Mouse (Mus musculus): ENCODE data around the gene Fam50b. TPM values are rescaled to one million over a fixed set of nuclear protein-coding genes. Genes with fewer than 3 reads are reported as not detected.
A peak's percentile ranks its signal among the peaks of the same experiment; 100 is the strongest.

Fam50b gene
- total RNA-seq, 1 experiment = 0.27 TPM

- no peak overlapping the region for H3K27ac ChIP-seq (ENCODE audit: insufficient read depth, low read depth, low read length, poor library complexity, severe bottlenecking)
- no peaks in the 10 kb centered on the region for H3K9me3 ChIP-seq (ENCODE audit: control insufficient read depth, insufficient read depth, low read depth, low read length)
- H3K9ac ChIP-seq (ENCODE audit: insufficient read depth, low read depth, low read length, poor library complexity, severe bottlenecking) = no peak overlapping the region
- H3K36me3 ChIP-seq (ENCODE audit: control insufficient read depth, insufficient read depth, low read length, poor library complexity, severe bottlenecking) = no peaks in the 10 kb centered on the region
- H3K4me1 ChIP-seq (ENCODE audit: control insufficient read depth in 2 of 2, insufficient read depth in 2 of 2, low read length in 2 of 2, poor library complexity in 1 of 2) = peaks cover 0 to 7% of the 10 kb centered on the region in 2 experiments; a peak in 2 of 4 replicates
- DNase-seq (ENCODE audit: low read depth, low spot score) = no peak
- in situ Hi-C loops (cut with MboI; ENCODE audit: low sequenced_read_pairs in 2 of 2, unreplicated experiment in 2 of 2) = loop anchor here in 1 of 2 experiments (10.0 kb wide), 1 partner anchor 116 kb away; no protein-coding TSS in a partner anchor
- TF ChIP-seq MAFK (IDR thresholded peaks at IDR 0.05; ENCODE audit: insufficient read depth, low read depth, low read length) (peak; percentile 86), HCFC1 (IDR thresholded peaks at IDR 0.05; ENCODE audit: borderline replicate concordance, insufficient read depth, low read length) (no peak)
- no peak overlapping the region for H3K4me3 ChIP-seq (ENCODE audit: insufficient read depth in 1 of 2, low read depth in 1 of 2, low read length in 2 of 2, poor library complexity in 1 of 2, severe bottlenecking in 1 of 2)
These were observed 13.9 kb downstream of the Fam50b start for GRCm38 (mm10) chr13:34748530-34748929.

GRCm38 (mm10) chr13:34759202-34759601 lies 24.6 kb downstream of the Fam50b start:
- DNase-seq (ENCODE audit: low read depth, low spot score) = no peak
- no peaks in the 10 kb centered on the region for H3K9me3 ChIP-seq (ENCODE audit: control insufficient read depth, insufficient read depth, low read depth, low read length)
- in situ Hi-C loops (cut with MboI; ENCODE audit: low sequenced_read_pairs in 2 of 2, unreplicated experiment in 2 of 2) = no loop called here
- H3K4me1 ChIP-seq (ENCODE audit: control insufficient read depth in 2 of 2, insufficient read depth in 2 of 2, low read length in 2 of 2, poor library complexity in 1 of 2) = peaks cover 0 to 3% of the 10 kb centered on the region in 2 experiments; a peak in 1 of 4 replicates
- TF ChIP-seq HCFC1 (IDR thresholded peaks at IDR 0.05; ENCODE audit: borderline replicate concordance, insufficient read depth, low read length) (no peak), ZNF384 (IDR thresholded peaks at IDR 0.05; ENCODE audit: low read depth, low read length) (no peak)
- no peaks in the 10 kb centered on the region for H3K36me3 ChIP-seq (ENCODE audit: control insufficient read depth, insufficient read depth, low read length, poor library complexity, severe bottlenecking)
- H3K4me3 ChIP-seq (ENCODE audit: insufficient read depth in 1 of 2, low read depth in 1 of 2, low read length in 2 of 2, poor library complexity in 1 of 2, severe bottlenecking in 1 of 2) = no peak overlapping the region
- H3K9ac ChIP-seq (ENCODE audit: insufficient read depth, low read depth, low read length, poor library complexity, severe bottlenecking) = no peak overlapping the region
- H3K27ac ChIP-seq (ENCODE audit: insufficient read depth, low read depth, low read length, poor library complexity, severe bottlenecking) = no peak overlapping the region

- TF ChIP-seq MAFK (IDR thresholded peaks at IDR 0.05; ENCODE audit: insufficient read depth, low read depth, low read length) = no peak
- TF ChIP-seq CHD2 (IDR thresholded peaks at IDR 0.05; ENCODE audit: low read depth, low read length) = no peak
- no peak for TF ChIP-seq HCFC1 (IDR thresholded peaks at IDR 0.05; ENCODE audit: borderline replicate concordance, insufficient read depth, low read length)
- TF ChIP-seq ZNF384 (IDR thresholded peaks at IDR 0.05; ENCODE audit: low read depth, low read length) = no peak
- no peak for TF ChIP-seq ZC3H11A (IDR thresholded peaks at IDR 0.05; ENCODE audit: borderline replicate concordance, low read depth, low read length)
- H3K36me3 ChIP-seq (ENCODE audit: control insufficient read depth, insufficient read depth, low read length, poor library complexity, severe bottlenecking) = no peaks in the 10 kb centered on the region
- H3K27ac ChIP-seq (ENCODE audit: insufficient read depth, low read depth, low read length, poor library complexity, severe bottlenecking) = no peak overlapping the region
- no peak overlapping the region for H3K9ac ChIP-seq (ENCODE audit: insufficient read depth, low read depth, low read length, poor library complexity, severe bottlenecking)
- no peak for DNase-seq (ENCODE audit: low read depth, low spot score)
- peaks cover 0 to 3% of the 10 kb centered on the region in 2 experiments; a peak in 1 of 4 replicates for H3K4me1 ChIP-seq (ENCODE audit: control insufficient read depth in 2 of 2, insufficient read depth in 2 of 2, low read length in 2 of 2, poor library complexity in 1 of 2)
- no peaks in the 10 kb centered on the region for H3K9me3 ChIP-seq (ENCODE audit: control insufficient read depth, insufficient read depth, low read depth, low read length)
- H3K4me3 ChIP-seq (ENCODE audit: insufficient read depth in 1 of 2, low read depth in 1 of 2, low read length in 2 of 2, poor library complexity in 1 of 2, severe bottlenecking in 1 of 2) = no peak overlapping the region
- in situ Hi-C loops (cut with MboI; ENCODE audit: low sequenced_read_pairs in 2 of 2, unreplicated experiment in 2 of 2) = no loop called here
These were observed 26.1 kb downstream of the Fam50b start for GRCm38 (mm10) chr13:34760518-34761287.

- H3K9ac ChIP-seq (ENCODE audit: insufficient read depth, low read depth, low read length, poor library complexity, severe bottlenecking) = no peak overlapping the region
- TF ChIP-seq ZC3H11A (IDR thresholded peaks at IDR 0.05; ENCODE audit: borderline replicate concordance, low read depth, low read length) = no peak
- no peak for TF ChIP-seq ZNF384 (IDR thresholded peaks at IDR 0.05; ENCODE audit: low read depth, low read length)
- TF ChIP-seq CHD2 (IDR thresholded peaks at IDR 0.05; ENCODE audit: low read depth, low read length) = no peak
- TF ChIP-seq MAFK (IDR thresholded peaks at IDR 0.05; ENCODE audit: insufficient read depth, low read depth, low read length) = no peak
- no peak for TF ChIP-seq HCFC1 (IDR thresholded peaks at IDR 0.05; ENCODE audit: borderline replicate concordance, insufficient read depth, low read length)
- no peaks in the 10 kb centered on the region for H3K36me3 ChIP-seq (ENCODE audit: control insufficient read depth, insufficient read depth, low read length, poor library complexity, severe bottlenecking)
- no peak overlapping the region for H3K4me3 ChIP-seq (ENCODE audit: insufficient read depth in 1 of 2, low read depth in 1 of 2, low read length in 2 of 2, poor library complexity in 1 of 2, severe bottlenecking in 1 of 2)
- no peaks in the 10 kb centered on the region for H3K9me3 ChIP-seq (ENCODE audit: control insufficient read depth, insufficient read depth, low read depth, low read length)
- peaks cover 0 to 3% of the 10 kb centered on the region in 2 experiments; a peak in 1 of 4 replicates for H3K4me1 ChIP-seq (ENCODE audit: control insufficient read depth in 2 of 2, insufficient read depth in 2 of 2, low read length in 2 of 2, poor library complexity in 1 of 2)
- in situ Hi-C loops (cut with MboI; ENCODE audit: low sequenced_read_pairs in 2 of 2, unreplicated experiment in 2 of 2) = no loop called here
- H3K27ac ChIP-seq (ENCODE audit: insufficient read depth, low read depth, low read length, poor library complexity, severe bottlenecking) = no peak overlapping the region
- no peak for DNase-seq (ENCODE audit: low read depth, low spot score)
These were observed 27.5 kb downstream of the Fam50b start for GRCm38 (mm10) chr13:34762136-34762535.
